Mouse (Mus musculus) lung, embryonic 16.5 days (tissue): ENCODE data around the gene Npnt. TPM values are rescaled to one million over a fixed set of nuclear protein-coding genes. Genes with fewer than 3 reads are reported as not detected.

Experiments used
- ATAC-seq: fragments of 200-750 bp; cut with Nextera tagmentation; 2 replicates; pipeline ENCODE4 v1.8.0; 2017; ENCODE audit warnings: low read depth, mild to moderate bottlenecking, moderate library complexity
- H3K27ac ChIP-seq: fragments of 300-500 bp; sonication (generic); 2 replicates; pipeline ENCODE4 v1.5.1; 2014; ENCODE audit warnings: mild to moderate bottlenecking, control low read depth, low read length
- H3K27me3 ChIP-seq: fragments of 300-500 bp; sonication (generic); 2 replicates; pipeline ENCODE4 v1.6.1; 2014; ENCODE audit warnings: low read depth, low read length, mixed read lengths; ENCODE audit not compliant: control insufficient read depth, insufficient read depth
- H3K36me3 ChIP-seq: fragments of 300-500 bp; sonication (generic); 2 replicates; pipeline ENCODE4 v1.6.1; 2014; ENCODE audit warnings: low read length; ENCODE audit not compliant: control insufficient read depth, insufficient read depth
- H3K4me1 ChIP-seq: fragments of 300-500 bp; sonication (generic); replicated peaks from 2 replicates; pipeline ENCODE4 v1.6.1; 2014; ENCODE audit warnings: low read length, mixed read lengths; ENCODE audit not compliant: control insufficient read depth, insufficient read depth
- H3K4me2 ChIP-seq: fragments of 300-500 bp; sonication (generic); 2 replicates; pipeline ENCODE4 v1.6.1; 2014; ENCODE audit warnings: low read depth, low read length, control low read depth
- H3K4me3 ChIP-seq: fragments of 300-500 bp; sonication (generic); 2 replicates; pipeline ENCODE4 v1.5.1; 2014; ENCODE audit warnings: mild to moderate bottlenecking, low read length, control low read depth
- H3K9ac ChIP-seq: fragments of 300-500 bp; sonication (generic); 2 replicates; pipeline ENCODE4 v1.6.1; 2014; ENCODE audit warnings: low read length, control low read depth
- H3K9me3 ChIP-seq: fragments of 300-500 bp; sonication (generic); 2 replicates; pipeline ENCODE4 v1.6.1; 2016; ENCODE audit warnings: low read length; ENCODE audit not compliant: control insufficient read depth
- WGBS: fragments of 180-500 bp; shearing (Covaris S2); extraction: QIAGEN DNeasy Blood & Tissue Kit; methylation state at CpG from one replicate; pipeline ENCODE4 v1.1.7; 2014; 5-methylcytosine and 5-hydroxymethylcytosine counted together
- polyA plus RNA-seq: library from polyadenylated mRNA; unstranded; fragments of >200 nt; fragmentation: Nextera tagmentation; extraction: Ambion mirVana; gene quantifications from 2 replicates; pipeline ENCODE4 v1.2.1, GENCODE M21; 2015

Gene Npnt
- polyA plus RNA-seq, 1 experiment from 2014 or later, result 135 TPM

DNA sequence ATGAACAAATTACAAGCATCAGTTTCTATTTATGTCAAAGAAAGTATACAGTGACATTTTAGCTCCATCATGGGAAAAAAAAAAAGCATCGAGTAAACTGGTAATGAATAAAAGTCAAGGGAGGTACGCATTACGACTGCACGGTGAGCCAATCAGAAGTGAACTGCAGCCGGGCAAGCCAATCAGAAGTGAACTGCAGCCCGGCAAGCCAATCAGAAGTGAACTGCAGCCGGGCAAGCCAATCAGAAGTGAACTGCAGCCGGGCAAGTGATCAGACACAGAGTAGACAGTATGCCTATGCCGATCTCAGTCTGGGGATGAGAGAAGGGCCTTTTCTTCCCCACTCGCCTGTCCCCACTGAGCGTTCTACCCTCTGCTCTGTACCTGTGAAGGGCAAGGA, 46.7 kb downstream of the Npnt start:
- H3K4me3 ChIP-seq, result no peak overlapping the region
- no peaks in the 10 kb centered on the region for H3K27me3 ChIP-seq
- no peak for ATAC-seq
- H3K4me2 ChIP-seq, result no peak overlapping the region
- no peak overlapping the region for H3K27ac ChIP-seq
- H3K4me1 ChIP-seq, result no peaks in the 10 kb centered on the region
- H3K9ac ChIP-seq, result no peak overlapping the region
- 92% methylated on average over 11 of the region's 11 CpGs for WGBS
- H3K36me3 ChIP-seq, result peaks cover 13% of the 10 kb centered on the region
- H3K9me3 ChIP-seq, result no peaks in the 10 kb centered on the region

DNA sequence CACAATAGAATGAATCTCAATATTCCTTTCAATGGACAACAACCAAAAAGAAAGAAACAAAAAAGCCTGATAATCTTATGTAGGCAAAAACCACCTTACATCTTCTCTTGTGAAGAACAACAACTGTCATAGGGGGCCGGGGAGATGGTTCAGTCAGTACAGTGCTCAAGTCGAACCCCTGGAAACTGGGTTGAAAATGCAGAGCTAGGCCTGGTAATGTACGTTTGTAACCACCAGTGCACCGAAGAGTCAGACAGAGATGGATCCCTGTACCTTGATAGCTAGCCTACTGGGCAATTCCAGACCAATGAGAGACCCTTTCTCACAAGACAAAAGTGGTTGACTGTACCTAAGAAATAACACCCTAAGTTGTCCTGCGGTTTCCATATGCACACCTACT, 47.2 kb downstream of the Npnt start:
- Histone ChIP-seq H3K9me3 (no peaks in the 10 kb centered on the region), H3K4me1 (no peaks in the 10 kb centered on the region), H3K4me3 (no peak overlapping the region), H3K27ac (no peak overlapping the region), H3K9ac (no peak overlapping the region), H3K36me3 (peaks cover 13% of the 10 kb centered on the region), H3K27me3 (no peaks in the 10 kb centered on the region), H3K4me2 (no peak overlapping the region)
- ATAC-seq, result no peak
- WGBS, result 93% methylated on average over 5 of the region's 5 CpGs

DNA sequence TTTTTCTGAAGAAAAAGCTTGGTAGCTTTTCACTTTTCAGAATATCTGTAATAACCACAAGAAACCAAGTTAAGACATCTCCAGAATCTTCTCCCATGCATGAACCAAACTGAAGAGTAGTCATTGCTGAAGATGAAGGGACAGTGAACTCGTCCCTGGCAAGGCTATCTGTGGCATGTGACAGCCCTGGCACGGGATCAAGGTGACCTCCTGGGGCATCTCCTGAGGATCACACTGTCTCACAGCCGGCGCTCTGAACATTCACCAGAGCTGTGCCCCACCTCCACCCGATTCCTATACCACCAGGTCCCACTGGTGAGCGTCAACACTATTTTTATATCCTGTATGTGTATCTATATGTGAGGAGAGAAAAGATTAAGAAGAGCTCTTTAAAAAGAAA, 47.9 kb downstream of the Npnt start:
- Histone ChIP-seq H3K4me2 (no peak overlapping the region), H3K4me1 (no peaks in the 10 kb centered on the region), H3K27ac (no peak overlapping the region), H3K27me3 (no peaks in the 10 kb centered on the region), H3K4me3 (no peak overlapping the region), H3K9ac (no peak overlapping the region), H3K36me3 (peaks cover 13% of the 10 kb centered on the region), H3K9me3 (no peaks in the 10 kb centered on the region)
- no peak for ATAC-seq
- WGBS, result 57% methylated on average over 6 of the region's 6 CpGs

DNA sequence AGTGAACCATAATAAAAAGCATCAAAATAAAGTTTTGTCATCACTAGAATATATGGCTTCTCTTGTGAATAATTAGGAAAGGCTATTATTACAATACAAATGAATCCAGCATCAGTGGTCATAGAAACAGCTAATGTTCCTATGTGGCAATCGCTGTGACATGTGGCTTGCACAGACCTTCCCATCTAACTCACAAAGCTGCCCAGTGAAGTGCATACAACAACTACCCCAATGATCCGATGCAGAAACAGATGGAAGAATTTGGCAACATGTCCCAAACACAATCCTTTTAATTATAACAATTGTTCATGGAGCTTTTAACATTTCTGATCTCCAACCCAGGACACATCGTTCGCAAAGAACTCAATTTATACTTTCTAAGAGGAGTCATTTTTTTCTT, 52.2 kb downstream of the Npnt start:
- Histone ChIP-seq H3K9me3 (no peaks in the 10 kb centered on the region), H3K36me3 (peaks cover 1% of the 10 kb centered on the region; the same call in 1 of the 2 replicates), H3K27me3 (no peaks in the 10 kb centered on the region), H3K27ac (no peak overlapping the region), H3K4me3 (no peak overlapping the region), H3K9ac (no peak overlapping the region), H3K4me2 (no peak overlapping the region), H3K4me1 (no peaks in the 10 kb centered on the region)
- 82% methylated on average over 4 of the region's 4 CpGs for WGBS
- ATAC-seq, result no peak

- Histone ChIP-seq H3K27me3 (no peaks in the 10 kb centered on the region), H3K27ac (no peak overlapping the region), H3K4me1 (no peaks in the 10 kb centered on the region), H3K9me3 (no peaks in the 10 kb centered on the region), H3K4me2 (no peak overlapping the region), H3K9ac (no peak overlapping the region), H3K4me3 (no peak overlapping the region), H3K36me3 (peaks cover 1% of the 10 kb centered on the region; the same call in 1 of the 2 replicates)
- WGBS, result 88% methylated on average over 5 of the region's 5 CpGs
- no peak for ATAC-seq
Observed at GRCm38 (mm10) chr3:132897390-132897789, 52.7 kb downstream of the Npnt start.

- peaks cover 8% of the 10 kb centered on the region for H3K36me3 ChIP-seq
- WGBS, result 83% methylated on average over 7 of the region's 7 CpGs
- H3K9ac ChIP-seq, result no peak overlapping the region
- H3K27ac ChIP-seq, result no peak overlapping the region
- H3K4me1 ChIP-seq, result no peaks in the 10 kb centered on the region
- no peak overlapping the region for H3K4me2 ChIP-seq
- no peaks in the 10 kb centered on the region for H3K27me3 ChIP-seq
- no peak for ATAC-seq
- no peaks in the 10 kb centered on the region for H3K9me3 ChIP-seq
- no peak overlapping the region for H3K4me3 ChIP-seq
Observed at GRCm38 (mm10) chr3:132894086-132894485, 56.0 kb downstream of the Npnt start.

GRCm38 (mm10) chr3:132893676-132894075, 56.4 kb downstream of the Npnt start:
- H3K4me3 ChIP-seq, result no peak overlapping the region
- H3K27ac ChIP-seq, result no peak overlapping the region
- WGBS, result 93% methylated on average over 3 of the region's 3 CpGs
- H3K4me1 ChIP-seq, result no peaks in the 10 kb centered on the region
- H3K36me3 ChIP-seq, result peaks cover 8% of the 10 kb centered on the region
- H3K27me3 ChIP-seq, result no peaks in the 10 kb centered on the region
- H3K9me3 ChIP-seq, result no peaks in the 10 kb centered on the region
- H3K4me2 ChIP-seq, result no peak overlapping the region
- H3K9ac ChIP-seq, result no peak overlapping the region
- ATAC-seq, result no peak

DNA sequence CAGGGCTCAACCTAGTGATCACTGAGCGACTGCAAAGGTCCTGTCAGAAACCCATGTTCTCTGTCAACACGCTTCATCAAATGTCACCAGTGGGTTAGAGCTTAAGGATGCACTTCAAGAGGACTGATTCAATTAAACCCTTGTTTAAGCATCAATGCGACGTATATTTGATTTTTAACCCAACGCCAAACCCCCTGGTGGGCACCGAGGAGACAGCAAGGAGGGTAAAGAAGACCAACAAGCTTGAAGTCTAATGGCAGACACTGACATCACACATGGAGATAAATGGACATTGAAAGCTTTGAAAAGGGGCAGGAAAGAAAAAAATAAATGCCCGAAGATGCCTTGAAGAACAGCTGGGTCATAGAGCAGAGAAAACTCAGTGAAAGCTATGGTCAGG, 57.0 kb downstream of the Npnt start:
- 77% methylated on average over 7 of the region's 7 CpGs for WGBS
- ATAC-seq, result no peak
- Histone ChIP-seq H3K36me3 (peaks cover 8% of the 10 kb centered on the region), H3K27ac (no peak overlapping the region), H3K4me2 (no peak overlapping the region), H3K4me1 (no peaks in the 10 kb centered on the region), H3K9ac (no peak overlapping the region), H3K4me3 (no peak overlapping the region), H3K9me3 (no peaks in the 10 kb centered on the region), H3K27me3 (no peaks in the 10 kb centered on the region)

GRCm38 (mm10) chr3:132892481-132892880, 57.6 kb downstream of the Npnt start:
- H3K27ac ChIP-seq, result no peak overlapping the region
- no peaks in the 10 kb centered on the region for H3K4me1 ChIP-seq
- H3K36me3 ChIP-seq, result peaks cover 8% of the 10 kb centered on the region
- no peaks in the 10 kb centered on the region for H3K9me3 ChIP-seq
- WGBS, result 91% methylated on average over 7 of the region's 7 CpGs
- H3K9ac ChIP-seq, result no peak overlapping the region
- H3K4me2 ChIP-seq, result no peak overlapping the region
- ATAC-seq, result no peak
- no peak overlapping the region for H3K4me3 ChIP-seq
- no peaks in the 10 kb centered on the region for H3K27me3 ChIP-seq
